Mouse (Mus musculus) heart, postnatal 0 days (tissue): ENCODE results near the gene Cela1.

Source experiments
- CTCF ChIP-seq: IDR thresholded peaks from 2 replicates; pipeline ENCODE4 v1.5.1; 2016; ENCODE audit warnings: antibody characterized with exemption, control low read depth, low read depth
- EP300 ChIP-seq: IDR thresholded peaks from 2 replicates; pipeline ENCODE4 v1.6.1; 2016; ENCODE audit warnings: antibody characterized with exemption, low read depth

DNA sequence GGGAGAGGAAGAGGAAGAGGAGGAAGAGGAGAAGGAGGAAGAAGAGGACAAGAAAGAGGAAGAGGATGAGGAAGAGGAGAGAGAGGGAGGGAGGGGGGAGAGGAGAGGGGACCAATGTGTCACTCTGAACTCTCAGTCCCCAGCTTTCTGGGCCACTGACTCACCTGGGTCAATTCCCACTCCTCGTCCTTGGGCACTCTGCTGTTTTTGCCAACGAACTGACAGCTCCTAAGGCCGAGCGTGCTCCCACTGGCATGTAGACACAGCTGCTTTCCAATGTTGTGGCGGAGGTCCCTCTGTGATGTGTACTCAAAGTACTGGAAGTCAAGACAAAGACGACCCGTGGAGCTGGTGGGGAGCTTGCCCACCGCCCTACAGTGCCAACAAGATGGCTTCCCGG is 6.7 kb upstream of the Cela1 start:
- TF ChIP-seq EP300 (no peak), CTCF (no peak)
